Mouse (Mus musculus): ENCODE measurements around the gene Dmrt3.

GRCm38 (mm10) chr19:25569778-25570177 is 40.3 kb upstream of the Dmrt3 start:
- no peak for TF ChIP-seq CEBPB (IDR thresholded peaks at IDR 0.05; ENCODE audit: insufficient read depth, poor library complexity, severe bottlenecking)
- TF ChIP-seq POLR2A (IDR thresholded peaks at IDR 0.05; ENCODE audit: insufficient read length, low read depth), result no peak
- no peak for TF ChIP-seq E2F4 (IDR thresholded peaks at IDR 0.05; ENCODE audit: insufficient read depth)
- TF ChIP-seq TCF12 (IDR thresholded peaks at IDR 0.05; ENCODE audit: insufficient read depth, poor library complexity, severe bottlenecking), result no peak

Measured in myocyte (in vitro differentiated cells).